Mouse (Mus musculus): Measurements from ENCODE around the gene Stxbp5l.

DNA sequence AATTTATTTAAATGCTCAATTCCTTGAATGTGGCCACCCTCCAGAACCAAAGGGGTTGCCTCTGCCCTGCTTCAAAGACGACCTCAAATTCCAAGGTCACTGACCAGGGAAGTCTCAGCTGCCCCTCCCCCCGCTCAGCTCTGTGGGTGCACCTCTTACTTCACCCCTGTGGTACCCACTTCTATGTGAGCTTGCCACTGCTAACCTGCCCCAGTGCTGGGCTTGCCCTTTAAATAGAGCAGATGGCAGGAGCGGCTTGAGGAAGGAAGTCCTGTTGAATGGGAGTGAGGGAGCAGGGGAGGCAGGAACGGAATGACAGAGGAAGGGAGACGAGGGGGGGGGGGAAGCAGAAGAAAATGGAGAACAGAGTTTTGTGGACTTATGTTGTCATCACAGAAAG lies 276.0 kb downstream of the Stxbp5l start:
- TF ChIP-seq CTCF (IDR thresholded peaks at IDR 0.05; ENCODE audit: low read depth, low read length) (no peak), TAL1 (conservative IDR thresholded peaks at IDR 0.05; ENCODE audit: low read depth, low read length) (no peak), GATA1 (IDR thresholded peaks at IDR 0.05; ENCODE audit: borderline replicate concordance, low read length) (no peak)

All from G1E (cell line).